Mouse (Mus musculus) liver, postnatal 0 days (tissue): Measurements from ENCODE around the gene Stag1. TPM values are rescaled to one million over a fixed set of nuclear protein-coding genes. Genes with fewer than 3 reads are reported as not detected.

Experiments
- ATAC-seq: fragments of 200-750 bp; cut with Nextera tagmentation; 2 replicates; pipeline ENCODE4 v1.8.0; 2017; ENCODE audit warnings: mild to moderate bottlenecking, moderate library complexity
- DNase-seq: peaks from one replicate; pipeline ENCODE4 v3.0.0-alpha.2; 2016
- H3K27ac ChIP-seq: fragments of 300-500 bp; sonication (generic); 2 replicates; pipeline ENCODE4 v1.5.1; 2014; ENCODE audit warnings: antibody characterized with exemption, moderate library complexity, mild to moderate bottlenecking, low read depth
- H3K27me3 ChIP-seq: fragments of 300-500 bp; sonication (generic); 2 replicates; pipeline ENCODE4 v1.6.1; 2014; ENCODE audit warnings: low read length, control low read depth, mixed read lengths; ENCODE audit not compliant: insufficient read depth
- H3K36me3 ChIP-seq: fragments of 300-500 bp; sonication (generic); replicated peaks from 2 replicates; pipeline ENCODE4 v1.6.1; 2014; ENCODE audit warnings: mild to moderate bottlenecking, control low read depth, low read length, moderate library complexity, mixed read lengths; ENCODE audit not compliant: insufficient read depth
- H3K4me1 ChIP-seq: fragments of 300-500 bp; sonication (generic); 2 replicates; pipeline ENCODE4 v1.6.1; 2014; ENCODE audit warnings: antibody characterized with exemption, mild to moderate bottlenecking, control low read depth; ENCODE audit not compliant: insufficient read depth
- H3K4me2 ChIP-seq: fragments of 300-500 bp; sonication (generic); 2 replicates; pipeline ENCODE4 v1.6.1; 2014; ENCODE audit warnings: low read depth, mild to moderate bottlenecking, low read length, moderate library complexity, mixed read lengths
- H3K4me3 ChIP-seq: fragments of 300-500 bp; sonication (generic); 2 replicates; pipeline ENCODE4 v1.5.1; 2014; ENCODE audit warnings: low read depth, low read length
- H3K9ac ChIP-seq: fragments of 300-500 bp; sonication (generic); replicated peaks from 2 replicates; pipeline ENCODE4 v1.6.1; 2014; ENCODE audit warnings: mild to moderate bottlenecking, moderate library complexity
- H3K9me3 ChIP-seq: fragments of 300-500 bp; sonication (generic); 2 replicates; pipeline ENCODE4 v1.6.1; 2016; ENCODE audit warnings: mild to moderate bottlenecking, control low read depth, low read length, mixed read lengths
- CTCF ChIP-seq: sonication (generic); IDR thresholded peaks from 2 replicates; pipeline ENCODE4 v1.5.1; 2016; ENCODE audit warnings: antibody characterized with exemption, low read depth
- EP300 ChIP-seq: IDR thresholded peaks from 2 replicates; pipeline ENCODE4 v1.6.1; 2016; ENCODE audit warnings: antibody characterized with exemption, low read depth, mild to moderate bottlenecking
- WGBS: fragments of 180-500 bp; shearing (Covaris S2); extraction: QIAGEN DNeasy Blood & Tissue Kit; methylation state at CpG from one replicate; pipeline ENCODE4 v1.1.7; 2014; ENCODE audit not compliant: insufficient replicate concordance; 5-methylcytosine and 5-hydroxymethylcytosine counted together
- polyA plus RNA-seq: library from polyadenylated mRNA; unstranded; fragments of >200 nt; fragmentation: Nextera tagmentation; extraction: Ambion mirVana; gene quantifications from 2 replicates; pipeline ENCODE4 v1.2.1, GENCODE M21; 2015

Stag1 gene
- polyA plus RNA-seq, 1 experiment from 2014 or later, result 20.4 TPM

DNA sequence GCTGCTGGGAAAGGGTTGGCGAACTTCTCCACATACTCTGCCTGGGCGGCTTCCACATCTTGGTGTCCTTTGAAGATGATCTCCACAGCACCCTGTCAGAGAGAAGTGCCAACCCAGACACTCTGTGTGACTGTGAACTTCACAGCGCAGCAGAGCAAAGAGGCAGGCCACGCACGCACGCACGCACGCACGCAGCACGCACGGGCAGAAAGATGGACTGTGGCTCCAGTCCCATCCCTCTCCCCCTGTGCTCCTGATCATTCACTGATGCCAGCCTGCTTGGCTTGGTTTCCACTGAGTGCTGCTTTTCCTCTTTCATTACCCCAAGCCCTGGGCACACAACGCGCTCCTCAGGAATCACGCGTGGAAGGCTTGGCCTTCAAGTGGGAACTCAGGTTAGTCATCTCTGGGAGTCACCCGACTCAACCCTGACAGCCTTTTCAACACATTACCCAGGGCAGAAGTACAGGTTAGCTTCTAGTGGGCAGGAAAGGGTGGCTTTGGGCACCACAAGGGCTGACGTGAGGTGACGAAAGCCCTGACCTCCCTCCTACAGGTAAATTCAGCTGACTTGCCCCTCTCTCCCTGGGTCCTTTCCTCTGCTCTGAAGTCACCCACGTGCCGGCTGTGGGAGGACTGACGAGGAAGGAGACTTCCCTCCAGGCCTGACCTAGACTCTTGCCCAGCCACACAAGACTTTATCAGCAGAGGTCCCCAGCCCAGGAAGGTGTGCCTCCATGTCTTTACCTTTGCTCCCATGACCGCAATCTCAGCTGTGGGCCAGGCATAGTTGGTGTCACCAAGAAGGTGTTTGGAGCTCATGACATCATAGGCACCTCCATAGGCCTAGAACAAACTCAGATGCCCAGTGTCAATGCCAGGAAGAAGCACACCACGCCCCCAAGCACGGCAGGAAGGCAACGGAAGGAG lies 387.0 kb downstream of the Stag1 start:
- WGBS, result 90% methylated on average over 25 of the region's 25 CpGs
- H3K4me1 ChIP-seq, result no peaks in the 10 kb centered on the region
- no peak overlapping the region for H3K9ac ChIP-seq
- no peak for TF ChIP-seq EP300
- TF ChIP-seq CTCF, result no peak
- no peak overlapping the region for H3K4me2 ChIP-seq
- no peak overlapping the region for H3K4me3 ChIP-seq
- no peak overlapping the region for H3K27ac ChIP-seq
- DNase-seq (no peak), ATAC-seq (no peak)
- H3K36me3 ChIP-seq, result peaks cover 10% of the 10 kb centered on the region
- H3K9me3 ChIP-seq, result no peaks in the 10 kb centered on the region
- H3K27me3 ChIP-seq, result no peaks in the 10 kb centered on the region

DNA sequence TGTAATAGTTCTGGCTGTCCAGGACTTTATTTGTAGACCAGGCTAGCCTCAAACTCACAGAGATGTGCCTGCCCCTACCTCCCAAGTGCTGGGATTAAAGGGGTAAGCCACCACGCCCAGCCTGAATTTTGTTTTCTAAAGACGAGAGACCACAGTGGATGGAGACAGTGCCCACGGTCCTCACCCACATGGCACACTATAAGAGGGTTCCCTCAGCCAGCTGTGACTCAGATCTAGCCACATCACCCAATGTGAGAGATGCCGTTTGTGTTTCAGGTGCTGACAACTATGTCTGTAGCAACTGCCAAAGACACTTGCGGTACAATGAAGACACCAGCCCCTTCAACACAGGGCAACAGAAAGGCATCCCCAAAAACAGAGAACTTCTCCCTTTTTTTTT lies 389.4 kb downstream of the Stag1 start:
- Histone ChIP-seq H3K4me2 (no peak overlapping the region), H3K9me3 (no peaks in the 10 kb centered on the region), H3K27ac (no peak overlapping the region), H3K4me3 (no peak overlapping the region), H3K36me3 (peaks cover 10% of the 10 kb centered on the region), H3K9ac (no peak overlapping the region), H3K4me1 (no peaks in the 10 kb centered on the region), H3K27me3 (no peaks in the 10 kb centered on the region)
- 85% methylated on average over 5 of the region's 5 CpGs for WGBS
- TF ChIP-seq EP300, result no peak
- no peak for TF ChIP-seq CTCF
- no peak for DNase-seq
- ATAC-seq, result no peak

DNA sequence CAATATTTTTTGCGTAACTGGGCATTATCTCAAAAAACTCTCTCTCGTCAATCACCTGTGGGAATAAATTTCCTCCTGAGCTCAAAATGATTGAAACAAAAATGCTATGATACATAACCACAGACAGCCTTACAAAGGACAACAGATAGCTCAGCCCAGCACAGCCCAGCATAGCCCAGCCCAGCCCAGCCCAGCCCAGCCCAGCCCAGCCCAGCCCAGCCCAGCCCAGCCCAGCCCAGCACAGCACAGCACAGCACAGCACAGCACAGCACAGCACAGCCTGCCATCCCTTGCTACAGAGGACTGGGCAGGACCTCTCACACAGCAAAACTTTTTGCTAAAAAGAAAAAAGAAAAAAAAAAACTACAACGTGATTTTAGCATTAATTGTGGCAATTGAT lies 390.3 kb downstream of the Stag1 start:
- TF ChIP-seq CTCF (no peak), EP300 (no peak)
- H3K27me3 ChIP-seq, result no peaks in the 10 kb centered on the region
- WGBS, result 79% methylated on average over 3 of the region's 3 CpGs
- H3K4me2 ChIP-seq, result no peak overlapping the region
- no peak overlapping the region for H3K9ac ChIP-seq
- H3K4me3 ChIP-seq, result no peak overlapping the region
- H3K36me3 ChIP-seq, result peaks cover 13% of the 10 kb centered on the region
- H3K4me1 ChIP-seq, result no peaks in the 10 kb centered on the region
- H3K27ac ChIP-seq, result no peak overlapping the region
- H3K9me3 ChIP-seq, result no peaks in the 10 kb centered on the region
- ATAC-seq, result no peak
- DNase-seq, result no peak

DNA sequence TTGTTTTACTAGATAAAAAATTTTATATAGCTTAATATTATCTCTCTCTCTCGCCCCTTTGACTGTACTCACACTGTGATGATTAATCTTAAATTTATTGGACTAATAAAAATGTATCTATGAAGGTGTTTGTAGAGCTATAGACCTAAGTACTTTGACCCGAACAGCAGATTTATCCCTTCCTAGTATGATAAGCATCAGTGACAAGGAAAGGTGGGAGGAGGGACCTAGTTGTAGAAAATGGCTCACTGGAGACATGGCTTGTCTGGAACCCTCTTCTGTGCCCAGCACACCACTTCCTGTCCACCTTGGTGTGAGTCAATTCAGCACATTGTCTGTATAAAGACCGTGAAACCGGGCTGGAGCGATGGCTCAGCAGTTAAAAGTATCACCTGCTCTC lies 393.0 kb downstream of the Stag1 start:
- Histone ChIP-seq H3K9ac (no peak overlapping the region), H3K4me2 (no peak overlapping the region), H3K27me3 (no peaks in the 10 kb centered on the region), H3K9me3 (no peaks in the 10 kb centered on the region), H3K36me3 (peaks cover 15% of the 10 kb centered on the region), H3K4me3 (no peak overlapping the region), H3K27ac (no peak overlapping the region), H3K4me1 (no peaks in the 10 kb centered on the region)
- ATAC-seq (no peak), DNase-seq (no peak)
- 90% methylated on average over 5 of the region's 5 CpGs for WGBS
- TF ChIP-seq EP300 (no peak), CTCF (no peak)

DNA sequence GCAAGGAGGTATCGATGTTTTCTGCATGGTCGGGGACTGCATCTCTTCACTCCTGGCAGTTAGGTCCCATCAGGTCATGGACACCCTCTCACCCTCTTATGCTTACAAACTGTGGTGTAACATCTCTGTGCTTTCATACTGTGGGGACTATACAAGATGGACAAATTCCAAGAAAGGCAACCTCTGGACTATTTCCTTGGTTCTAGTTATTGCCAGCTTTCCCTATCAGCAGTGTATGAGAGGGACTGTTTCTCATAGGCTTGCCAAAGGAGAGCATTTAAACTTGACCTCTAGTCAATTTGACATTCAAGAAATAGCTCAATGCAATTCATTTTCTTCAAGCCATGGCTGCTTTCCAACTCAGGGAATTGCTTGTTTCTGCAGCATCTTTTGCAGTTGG lies 393.7 kb downstream of the Stag1 start:
- no peak for ATAC-seq
- peaks cover 15% of the 10 kb centered on the region for H3K36me3 ChIP-seq

DNA sequence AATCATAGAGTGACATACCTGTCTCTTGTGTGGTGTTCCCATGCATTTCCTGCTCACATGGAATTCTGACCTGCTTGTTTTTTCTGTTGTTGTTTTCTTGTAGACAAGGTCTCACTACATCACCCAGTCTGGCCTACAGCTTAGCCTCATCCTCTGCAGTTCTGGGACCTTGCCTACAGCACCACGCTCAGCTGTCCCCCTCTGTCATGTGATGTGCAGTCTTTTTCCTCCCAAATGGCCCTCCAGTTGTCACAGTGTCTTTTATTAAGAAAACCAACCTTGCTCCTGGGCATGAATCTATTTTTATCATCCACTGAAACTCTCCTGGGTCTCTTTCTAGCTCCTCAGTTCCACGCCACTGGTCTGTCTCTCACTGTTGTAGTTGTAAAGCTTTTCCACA lies 394.6 kb downstream of the Stag1 start:
- no peaks in the 10 kb centered on the region for H3K4me1 ChIP-seq
- H3K9ac ChIP-seq, result no peak overlapping the region
- peaks cover 15% of the 10 kb centered on the region for H3K36me3 ChIP-seq
- WGBS, result 90% methylated on average over 2 of the region's 2 CpGs
- TF ChIP-seq EP300 (no peak), CTCF (no peak)
- H3K27ac ChIP-seq, result no peak overlapping the region
- DNase-seq (no peak), ATAC-seq (no peak)
- no peaks in the 10 kb centered on the region for H3K27me3 ChIP-seq
- no peak overlapping the region for H3K4me2 ChIP-seq
- no peaks in the 10 kb centered on the region for H3K9me3 ChIP-seq
- no peak overlapping the region for H3K4me3 ChIP-seq

More for the DNA sequence above, 393.7 kb downstream of the Stag1 start:
- H3K9me3 ChIP-seq, result no peaks in the 10 kb centered on the region
- H3K27me3 ChIP-seq, result no peaks in the 10 kb centered on the region
- no peak overlapping the region for H3K4me3 ChIP-seq
- no peak overlapping the region for H3K9ac ChIP-seq
- H3K4me1 ChIP-seq, result no peaks in the 10 kb centered on the region
- H3K4me2 ChIP-seq, result no peak overlapping the region
- DNase-seq, result no peak
- WGBS, result 92% methylated on average over 2 of the region's 2 CpGs
- no peak for TF ChIP-seq EP300
- TF ChIP-seq CTCF, result no peak
- no peak overlapping the region for H3K27ac ChIP-seq
